Mouse (Mus musculus) liver, embryonic 14.5 days (tissue): ENCODE results near the gene Stk24. TPM values are rescaled to one million over a fixed set of nuclear protein-coding genes. Genes with fewer than 3 reads are reported as not detected.
A peak's percentile ranks its signal among the peaks of the same experiment; 100 is the strongest.
"Not testable (repeated sequence)": the region's sequence is repeated elsewhere in the genome, so short reads cannot be mapped to it uniquely, and the experiment has no call there.

Experiments used
- ATAC-seq: fragments of 200-750 bp; cut with Nextera tagmentation; 2 replicates; pipeline ENCODE4 v1.8.0; 2017; ENCODE audit warnings: moderate number of reproducible peaks, mild to moderate bottlenecking, moderate library complexity; ENCODE audit not compliant: insufficient read depth
- DNase-seq, 3 experiments: peaks; one replicate each; pipeline ENCODE4 v3.0.0-alpha.2; 2012 to 2013; ENCODE audit warnings: low read depth in 3 of 3, low spot score in 3 of 3
- H3K27ac ChIP-seq: fragments of 300-500 bp; sonication (generic); 2 replicates; pipeline ENCODE4 v1.5.1; 2014; ENCODE audit warnings: moderate library complexity, mild to moderate bottlenecking, control low read depth, inconsistent platforms
- H3K27me3 ChIP-seq: fragments of 300-500 bp; sonication (generic); 2 replicates; pipeline ENCODE4 v1.6.1; 2014; ENCODE audit warnings: mild to moderate bottlenecking, low read length, moderate library complexity; ENCODE audit not compliant: control insufficient read depth, insufficient read depth
- H3K36me3 ChIP-seq: fragments of 300-500 bp; sonication (generic); replicated peaks from 2 replicates; pipeline ENCODE4 v1.6.1; 2014; ENCODE audit warnings: low read depth; ENCODE audit not compliant: control insufficient read depth, insufficient read depth
- H3K4me1 ChIP-seq, 2 experiments: fragments of 200-500 bp in 1 of 2; fragments of 300-500 bp in 1 of 2; sonication (generic) in 1 of 2; replicated peaks; 2 replicates each; pipeline ENCODE4 v1.6.1; 2012 to 2014; ENCODE audit warnings: antibody characterized with exemption in 1 of 2, inconsistent platforms in 1 of 2, low read length in 1 of 2; ENCODE audit not compliant: control insufficient read depth in 2 of 2, insufficient read depth in 2 of 2
- H3K4me2 ChIP-seq: fragments of 300-500 bp; sonication (generic); 2 replicates; pipeline ENCODE4 v1.6.1; 2014; ENCODE audit warnings: low read depth, mild to moderate bottlenecking, control low read depth, moderate library complexity
- H3K4me3 ChIP-seq, 2 experiments: fragments of 200-500 bp in 1 of 2; fragments of 300-500 bp in 1 of 2; sonication (generic) in 1 of 2; 2 replicates each; pipeline ENCODE4 v1.5.1; 2012 to 2014; ENCODE audit warnings: low read depth in 2 of 2, low read length in 2 of 2, mild to moderate bottlenecking in 2 of 2, control low read depth in 1 of 2, inconsistent platforms in 1 of 2, moderate library complexity in 1 of 2; ENCODE audit not compliant: insufficient read depth in 1 of 2
- H3K9ac ChIP-seq: fragments of 300-500 bp; sonication (generic); replicated peaks from 2 replicates; pipeline ENCODE4 v1.6.1; 2014; ENCODE audit warnings: mild to moderate bottlenecking, control low read depth, moderate library complexity
- H3K9me3 ChIP-seq: fragments of 300-500 bp; sonication (generic); 2 replicates; pipeline ENCODE4 v1.6.1; 2016; ENCODE audit warnings: low read length, mixed read lengths; ENCODE audit not compliant: control insufficient read depth
- CTCF ChIP-seq: IDR thresholded peaks from 2 replicates; pipeline ENCODE4 v1.5.1; 2016; ENCODE audit warnings: antibody characterized with exemption, low read depth, control low read depth
- EP300 ChIP-seq: IDR thresholded peaks from 2 replicates; pipeline ENCODE4 v1.6.1; 2016; ENCODE audit warnings: antibody characterized with exemption, low read depth
- WGBS: fragments of 180-500 bp; shearing (Covaris S2); extraction: QIAGEN DNeasy Blood & Tissue Kit; methylation state at CpG from one replicate; pipeline ENCODE4 v1.1.7; 2014; ENCODE audit not compliant: insufficient replicate concordance; 5-methylcytosine and 5-hydroxymethylcytosine counted together
- polyA plus RNA-seq, 2 experiments: library from polyadenylated mRNA; depleted of rRNA in 1 of 2; stranded (reverse) in 1 of 2; unstranded in 1 of 2; fragments of >200 nt; fragmentation: Nextera tagmentation in 1 of 2; extraction: Ambion mirVana in 1 of 2; gene quantifications; 2 replicates each; pipeline versions ENCODE4 v1.2.1 to v1.2.3; 2012 to 2014

The Stk24 gene
- polyA plus RNA-seq, 2 experiments: 22.5 to 31.0 TPM

DNA sequence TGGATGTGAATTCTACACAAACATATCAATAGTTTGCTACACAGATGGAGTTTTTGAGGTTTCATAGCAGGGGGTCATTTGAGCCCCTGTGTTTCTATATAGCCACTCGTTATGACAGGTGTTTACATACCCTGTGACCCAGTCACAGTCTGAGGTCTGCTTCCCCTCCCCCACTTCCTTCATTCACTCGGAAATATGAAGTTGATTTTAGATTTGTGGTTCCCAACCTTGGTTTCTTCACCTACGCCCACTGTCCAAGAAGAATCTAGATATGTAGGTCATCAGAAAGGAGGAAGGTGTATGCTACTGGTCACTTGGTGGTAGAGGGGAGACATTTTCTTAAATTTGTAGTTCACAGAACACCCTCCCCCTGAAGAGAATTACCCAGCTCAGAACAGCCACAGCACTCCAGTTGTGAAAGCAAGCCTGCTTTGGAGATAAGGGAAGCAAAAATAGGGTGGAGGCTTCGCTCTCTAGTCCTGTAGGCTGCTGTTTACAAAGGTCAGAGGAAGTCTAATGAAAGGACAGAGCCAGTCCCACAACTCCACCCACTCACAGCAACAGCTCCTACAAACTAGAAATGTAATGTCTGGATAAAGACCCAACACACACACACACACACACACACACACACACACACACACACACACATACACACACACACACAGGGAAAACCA lies 43.0 kb upstream of the Stk24 start:
- no peak for TF ChIP-seq CTCF
- peak; percentile 73 for TF ChIP-seq EP300
- Histone ChIP-seq H3K9me3 (no peaks in the 10 kb centered on the region), H3K9ac (peak overlapping the region; percentile 52), H3K4me3 (peak overlapping the region in 1 of 2 experiments; percentile 30; a peak in 3 of 4 replicates), H3K36me3 (no peaks in the 10 kb centered on the region), H3K27ac (peak overlapping the region; percentile 87), H3K4me2 (peak overlapping the region; percentile 74), H3K4me1 (peaks cover 22 to 25% of the 10 kb centered on the region in 2 experiments), H3K27me3 (no peaks in the 10 kb centered on the region)
- ATAC-seq (peak; percentile 96), DNase-seq (peak; percentile 56 to 71 (median 57))
- WGBS: 3% methylated on average over 4 of the region's 4 CpGs

DNA sequence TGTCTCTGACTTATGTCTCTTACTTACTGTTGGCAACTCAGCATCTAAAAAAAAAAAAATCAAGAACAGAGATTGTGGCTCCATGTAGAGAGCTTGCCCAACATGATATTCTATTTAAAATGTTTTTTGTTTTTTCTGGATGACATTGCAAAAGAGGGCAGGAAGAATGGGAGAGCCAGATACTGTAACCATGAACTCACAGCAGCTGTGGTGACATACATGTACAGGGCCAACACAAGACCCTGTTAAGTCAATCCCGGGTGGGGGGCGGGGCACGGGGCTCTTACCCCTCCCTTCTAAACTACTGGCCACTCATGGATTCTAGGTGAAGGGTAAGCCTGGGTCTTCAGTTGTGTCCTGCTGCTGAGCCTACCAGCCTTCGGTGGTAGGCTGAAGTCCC lies 42.2 kb upstream of the Stk24 start:
- TF ChIP-seq EP300: no peak
- TF ChIP-seq CTCF: no peak
- Histone ChIP-seq H3K9ac (no peak overlapping the region; the same call in 1 of the 2 replicates), H3K4me2 (peak overlapping the region; percentile 74), H3K36me3 (no peaks in the 10 kb centered on the region), H3K4me1 (peaks cover 22 to 25% of the 10 kb centered on the region in 2 experiments), H3K27me3 (no peaks in the 10 kb centered on the region), H3K27ac (peak overlapping the region; percentile 87), H3K9me3 (no peaks in the 10 kb centered on the region), H3K4me3 (no peak overlapping the region)
- DNase-seq: no peak
- ATAC-seq: peak; percentile 4; the same call in 1 of the 2 replicates
- 55% methylated on average over 4 of the region's 4 CpGs for WGBS

DNA sequence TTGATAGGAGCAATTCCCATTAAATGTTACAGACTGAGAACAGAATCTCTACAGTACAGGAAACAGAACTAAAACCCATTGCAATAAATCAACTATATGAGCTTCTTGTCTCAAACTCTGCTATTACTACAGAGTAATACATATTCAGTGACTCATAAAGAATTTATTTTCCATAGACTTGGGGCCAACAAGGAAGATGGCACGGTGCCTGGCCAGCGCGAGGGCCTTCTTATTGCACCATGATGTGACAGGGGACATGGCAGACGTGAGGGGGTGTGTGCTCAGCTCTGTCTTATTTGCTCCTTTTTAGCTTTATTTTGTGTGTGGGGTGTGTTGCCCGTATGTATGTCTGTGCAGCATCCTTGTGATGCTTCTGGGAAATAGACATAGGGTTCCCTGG lies 37.8 kb upstream of the Stk24 start:
- no peak for ATAC-seq
- Histone ChIP-seq H3K27ac (no peak overlapping the region), H3K4me1 (peaks cover 10 to 11% of the 10 kb centered on the region in 2 experiments), H3K27me3 (no peaks in the 10 kb centered on the region), H3K36me3 (no peaks in the 10 kb centered on the region), H3K9me3 (no peaks in the 10 kb centered on the region), H3K9ac (no peak overlapping the region), H3K4me3 (no peak overlapping the region), H3K4me2 (no peak overlapping the region)
- WGBS: 63% methylated on average over 5 of the region's 5 CpGs
- TF ChIP-seq CTCF (no peak), EP300 (no peak)
- no peak for DNase-seq

DNA sequence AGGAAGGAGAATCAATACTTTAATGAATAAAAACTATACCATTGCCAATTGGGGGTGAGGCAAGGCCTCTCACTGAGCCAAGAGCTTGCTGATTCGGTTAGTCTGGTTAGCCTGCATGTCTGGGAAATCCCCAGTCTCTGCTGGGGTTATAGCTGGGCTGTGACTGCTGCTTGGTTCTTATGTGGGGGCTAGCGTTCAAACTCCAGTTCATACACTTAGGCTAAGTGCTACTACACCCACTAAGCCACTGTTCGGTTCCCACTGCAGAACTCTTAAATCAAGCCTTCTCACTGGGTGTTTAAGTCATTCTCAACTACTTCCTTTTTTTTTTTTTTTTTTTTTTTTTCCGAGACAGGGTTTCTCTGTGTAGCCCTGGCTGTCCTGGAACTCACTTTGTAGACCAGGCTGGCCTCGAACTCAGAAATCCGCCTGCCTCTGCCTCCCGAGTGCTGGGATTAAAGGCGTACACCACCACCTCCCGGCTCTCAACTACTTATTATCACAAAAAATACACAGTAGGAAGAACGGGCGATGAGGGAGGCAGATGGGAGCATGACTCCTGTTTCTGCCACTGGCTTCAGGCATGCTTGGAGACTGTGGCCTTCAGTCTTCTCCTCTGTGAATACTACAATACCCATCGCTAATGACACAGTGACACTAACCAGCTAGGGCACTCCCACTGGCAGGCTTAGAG lies 37.0 kb upstream of the Stk24 start:
- ATAC-seq: no peak
- Histone ChIP-seq H3K4me2 (no peak overlapping the region), H3K9ac (no peak overlapping the region), H3K9me3 (no peaks in the 10 kb centered on the region), H3K4me3 (no peak overlapping the region), H3K4me1 (peaks cover 2 to 3% of the 10 kb centered on the region in 2 experiments), H3K27ac (no peak overlapping the region), H3K27me3 (no peaks in the 10 kb centered on the region), H3K36me3 (no peaks in the 10 kb centered on the region)
- no peak for DNase-seq
- TF ChIP-seq CTCF (no peak), EP300 (no peak)
- 61% methylated on average over 11 of the region's 12 CpGs for WGBS

DNA sequence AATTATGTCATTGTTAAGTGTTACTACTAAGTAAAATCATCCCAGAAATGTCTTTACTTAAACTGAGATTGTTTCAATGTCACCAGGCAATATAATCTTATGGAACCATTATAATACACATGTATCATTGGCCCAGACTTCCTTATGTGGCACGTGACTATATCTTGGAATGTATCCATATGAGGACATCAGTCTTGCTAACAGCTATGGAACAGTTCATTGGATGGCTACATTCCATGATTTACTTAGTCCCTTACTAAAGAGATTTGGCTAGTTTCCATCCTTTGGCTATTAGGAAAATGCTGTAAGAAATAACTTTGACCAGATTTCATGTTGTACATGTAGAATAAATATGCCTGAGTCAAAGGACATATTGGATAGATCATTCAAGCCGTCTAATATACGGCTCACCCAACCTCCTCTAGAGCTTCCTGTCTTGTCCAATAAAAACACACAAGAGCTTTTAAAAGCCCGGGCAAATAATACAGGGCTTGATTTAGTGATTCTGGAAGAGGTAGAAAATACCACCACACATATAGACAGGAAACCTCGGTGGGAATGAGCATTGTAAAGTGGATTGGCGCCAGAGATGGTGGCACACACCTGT lies 34.9 kb upstream of the Stk24 start:
- H3K9me3 ChIP-seq: no peaks in the 10 kb centered on the region
- WGBS: 67% methylated on average over 6 of the region's 6 CpGs
- no peak for DNase-seq

DNA sequence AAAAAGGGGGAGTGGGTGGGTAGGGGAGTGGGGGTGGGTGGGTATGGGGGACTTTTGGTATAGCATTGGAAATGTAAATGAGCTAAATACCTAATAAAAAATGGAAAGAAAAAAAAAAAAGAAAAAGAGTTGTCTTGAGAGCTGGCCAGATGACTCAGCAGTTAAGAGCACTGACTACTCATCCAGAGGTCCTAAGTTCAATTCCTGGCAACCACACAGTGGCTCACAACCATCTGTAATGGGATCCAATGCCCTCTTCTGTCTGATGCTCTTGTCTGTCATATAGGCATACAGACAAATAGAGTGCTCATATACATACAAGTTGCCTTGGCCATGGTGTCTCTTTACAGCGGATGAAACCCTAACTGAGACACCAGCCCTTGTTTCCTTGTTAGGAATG lies 33.9 kb upstream of the Stk24 start:
- not testable (repeated sequence) for H3K4me3 ChIP-seq, H3K9me3 ChIP-seq, H3K27me3 ChIP-seq, DNase-seq, H3K4me2 ChIP-seq, H3K4me1 ChIP-seq, H3K9ac ChIP-seq, ATAC-seq, H3K27ac ChIP-seq, H3K36me3 ChIP-seq
- 84% methylated on average over 1 of the region's 1 CpGs for WGBS

More for the DNA sequence above, 34.9 kb upstream of the Stk24 start:
- Histone ChIP-seq H3K4me1 (no peaks in the 10 kb centered on the region), H3K36me3 (no peaks in the 10 kb centered on the region), H3K4me2 (no peak overlapping the region), H3K4me3 (no peak overlapping the region), H3K27ac (no peak overlapping the region), H3K9ac (no peak overlapping the region), H3K27me3 (no peaks in the 10 kb centered on the region)
- TF ChIP-seq EP300 (no peak), CTCF (no peak)
- ATAC-seq: no peak
